Mouse (Mus musculus): ENCODE results near the gene Ldha. TPM values are rescaled to one million over a fixed set of nuclear protein-coding genes. Genes with fewer than 3 reads are reported as not detected.

The Ldha gene
- 1,645 and 1,742 TPM in 2 replicates for polyA plus RNA-seq (2014; fragmentation: Nextera tagmentation; extraction: Ambion mirVana)

- peaks cover 29% of the 10 kb centered on the region for H3K4me1 ChIP-seq (ENCODE audit: control insufficient read depth, insufficient read depth, low read length)
- H3K4me2 ChIP-seq (replicated peaks; ENCODE audit: low read depth, low read length): no peak within 1 kb of the TSS
- no peaks in the 10 kb centered on the region for H3K36me3 ChIP-seq (ENCODE audit: control insufficient read depth, insufficient read depth, low read length)
- WGBS: 33% methylated on average over 6 of the region's 6 CpGs
- H3K9ac ChIP-seq (replicated peaks; ENCODE audit: low read depth, low read length): no peak within 1 kb of the TSS
- no peaks in the 10 kb centered on the region for H3K27me3 ChIP-seq (ENCODE audit: control insufficient read depth, insufficient read depth, low read length)
- H3K4me3 ChIP-seq (ENCODE audit: low read depth, low read length): no peak within 1 kb of the TSS
- no peak within 1 kb of the TSS for H3K27ac ChIP-seq (ENCODE audit: low read length)
- ATAC-seq (ENCODE audit: insufficient number of reproducible peaks, insufficient read depth, low FRiP score, low read depth): no peak
- no peaks in the 10 kb centered on the region for H3K9me3 ChIP-seq (ENCODE audit: control insufficient read depth, low read depth, low read length)
Measured at GRCm38 (mm10) chr7:46840787-46841525, at the start of gene Ldha. TSS of gene Ldha (plus strand) at chr7:46841475.

GRCm38 (mm10) chr7:46793871-46794270 lies 47.4 kb upstream of the Ldha start:
- WGBS: 84% methylated on average over 4 of the region's 4 CpGs
- H3K9me3 ChIP-seq (ENCODE audit: control insufficient read depth, low read depth, low read length): no peaks in the 10 kb centered on the region
- H3K27ac ChIP-seq (ENCODE audit: low read length): no peak overlapping the region
- no peaks in the 10 kb centered on the region; the same call in 1 of the 2 replicates for H3K36me3 ChIP-seq (ENCODE audit: control insufficient read depth, insufficient read depth, low read length)
- no peak overlapping the region for H3K9ac ChIP-seq (replicated peaks; ENCODE audit: low read depth, low read length)
- no peak overlapping the region for H3K4me3 ChIP-seq (ENCODE audit: low read depth, low read length)
- no peaks in the 10 kb centered on the region for H3K27me3 ChIP-seq (ENCODE audit: control insufficient read depth, insufficient read depth, low read length)
- no peak for ATAC-seq (ENCODE audit: insufficient number of reproducible peaks, insufficient read depth, low FRiP score, low read depth)
- no peak overlapping the region for H3K4me2 ChIP-seq (replicated peaks; ENCODE audit: low read depth, low read length)
- peaks cover 7% of the 10 kb centered on the region for H3K4me1 ChIP-seq (ENCODE audit: control insufficient read depth, insufficient read depth, low read length)

- WGBS: under 1% methylated on average over 72 of the region's 75 CpGs
- Histone ChIP-seq H3K4me1 (ENCODE audit: control insufficient read depth, insufficient read depth, low read length) (peaks cover 7% of the 10 kb centered on the region), H3K27ac (ENCODE audit: low read length) (peak within 1 kb of the TSS; percentile 66; the same call in 1 of the 2 replicates), H3K9me3 (ENCODE audit: control insufficient read depth, low read depth, low read length) (no peaks in the 10 kb centered on the region), H3K4me2 (replicated peaks; ENCODE audit: low read depth, low read length) (peak within 1 kb of the TSS; percentile 83), H3K27me3 (ENCODE audit: control insufficient read depth, insufficient read depth, low read length) (no peaks in the 10 kb centered on the region), H3K36me3 (ENCODE audit: control insufficient read depth, insufficient read depth, low read length) (peaks cover 8% of the 10 kb centered on the region; the same call in 1 of the 2 replicates), H3K9ac (replicated peaks; ENCODE audit: low read depth, low read length) (peak within 1 kb of the TSS; percentile 90), H3K4me3 (ENCODE audit: low read depth, low read length) (peak within 1 kb of the TSS; percentile 90)
- peak; percentile 97 for ATAC-seq (ENCODE audit: insufficient number of reproducible peaks, insufficient read depth, low FRiP score, low read depth)
Measured at GRCm38 (mm10) chr7:46795287-46796205, 45.7 kb upstream of the Ldha start, which contains the start of the genes Hps5 and Gtf2h1. TSS of gene Hps5 (minus strand) at chr7:46796064. TSS of gene Gtf2h1 (plus strand) at chr7:46796103.

- peaks cover 11% of the 10 kb centered on the region; the same call in 1 of the 2 replicates for H3K36me3 ChIP-seq (ENCODE audit: control insufficient read depth, insufficient read depth, low read length)
- H3K4me3 ChIP-seq (ENCODE audit: low read depth, low read length): peak overlapping the region; percentile 90
- H3K9me3 ChIP-seq (ENCODE audit: control insufficient read depth, low read depth, low read length): no peaks in the 10 kb centered on the region
- WGBS: 1% methylated on average over 31 of the region's 31 CpGs
- peak overlapping the region; percentile 90 for H3K9ac ChIP-seq (replicated peaks; ENCODE audit: low read depth, low read length)
- H3K4me1 ChIP-seq (ENCODE audit: control insufficient read depth, insufficient read depth, low read length): peaks cover 7% of the 10 kb centered on the region
- peak; percentile 57 for ATAC-seq (ENCODE audit: insufficient number of reproducible peaks, insufficient read depth, low FRiP score, low read depth)
- H3K4me2 ChIP-seq (replicated peaks; ENCODE audit: low read depth, low read length): peak overlapping the region; percentile 83
- no peaks in the 10 kb centered on the region for H3K27me3 ChIP-seq (ENCODE audit: control insufficient read depth, insufficient read depth, low read length)
- H3K27ac ChIP-seq (ENCODE audit: low read length): peak overlapping the region; percentile 66; the same call in 1 of the 2 replicates
Measured at GRCm38 (mm10) chr7:46796206-46796679, 45.0 kb upstream of the Ldha start.

GRCm38 (mm10) chr7:46796779-46797178 lies 44.5 kb upstream of the Ldha start:
- WGBS: 52% methylated on average over 6 of the region's 6 CpGs
- H3K27ac ChIP-seq (ENCODE audit: low read length): no peak overlapping the region
- H3K4me1 ChIP-seq (ENCODE audit: control insufficient read depth, insufficient read depth, low read length): peaks cover 7% of the 10 kb centered on the region
- ATAC-seq (ENCODE audit: insufficient number of reproducible peaks, insufficient read depth, low FRiP score, low read depth): no peak
- no peaks in the 10 kb centered on the region for H3K9me3 ChIP-seq (ENCODE audit: control insufficient read depth, low read depth, low read length)
- H3K4me3 ChIP-seq (ENCODE audit: low read depth, low read length): peak overlapping the region; percentile 90
- no peaks in the 10 kb centered on the region for H3K27me3 ChIP-seq (ENCODE audit: control insufficient read depth, insufficient read depth, low read length)
- H3K9ac ChIP-seq (replicated peaks; ENCODE audit: low read depth, low read length): peak overlapping the region; percentile 90; the same call in 1 of the 2 replicates
- peaks cover 15% of the 10 kb centered on the region; the same call in 1 of the 2 replicates for H3K36me3 ChIP-seq (ENCODE audit: control insufficient read depth, insufficient read depth, low read length)
- H3K4me2 ChIP-seq (replicated peaks; ENCODE audit: low read depth, low read length): peak overlapping the region; percentile 83

GRCm38 (mm10) chr7:46810325-46810724 lies 30.9 kb upstream of the Ldha start:
- peaks cover 60% of the 10 kb centered on the region for H3K36me3 ChIP-seq (ENCODE audit: control insufficient read depth, insufficient read depth, low read length)

GRCm38 (mm10) chr7:46814012-46814411 lies 27.3 kb upstream of the Ldha start:
- no peak for ATAC-seq (ENCODE audit: insufficient number of reproducible peaks, insufficient read depth, low FRiP score, low read depth)
- Histone ChIP-seq H3K4me1 (ENCODE audit: control insufficient read depth, insufficient read depth, low read length) (no peaks in the 10 kb centered on the region), H3K27ac (ENCODE audit: low read length) (no peak overlapping the region), H3K9me3 (ENCODE audit: control insufficient read depth, low read depth, low read length) (no peaks in the 10 kb centered on the region), H3K4me3 (ENCODE audit: low read depth, low read length) (no peak overlapping the region), H3K27me3 (ENCODE audit: control insufficient read depth, insufficient read depth, low read length) (no peaks in the 10 kb centered on the region), H3K4me2 (replicated peaks; ENCODE audit: low read depth, low read length) (no peak overlapping the region), H3K36me3 (ENCODE audit: control insufficient read depth, insufficient read depth, low read length) (peaks cover 68% of the 10 kb centered on the region), H3K9ac (replicated peaks; ENCODE audit: low read depth, low read length) (no peak overlapping the region)
- WGBS: 92% methylated on average over 4 of the region's 4 CpGs

More at GRCm38 (mm10) chr7:46810325-46810724, 30.9 kb upstream of the Ldha start:
- Histone ChIP-seq H3K9me3 (ENCODE audit: control insufficient read depth, low read depth, low read length) (no peaks in the 10 kb centered on the region), H3K27ac (ENCODE audit: low read length) (no peak overlapping the region), H3K27me3 (ENCODE audit: control insufficient read depth, insufficient read depth, low read length) (no peaks in the 10 kb centered on the region), H3K4me3 (ENCODE audit: low read depth, low read length) (no peak overlapping the region), H3K4me1 (ENCODE audit: control insufficient read depth, insufficient read depth, low read length) (no peaks in the 10 kb centered on the region), H3K9ac (replicated peaks; ENCODE audit: low read depth, low read length) (no peak overlapping the region), H3K4me2 (replicated peaks; ENCODE audit: low read depth, low read length) (no peak overlapping the region)
- WGBS: 95% methylated on average over 6 of the region's 6 CpGs
- no peak for ATAC-seq (ENCODE audit: insufficient number of reproducible peaks, insufficient read depth, low FRiP score, low read depth)

All from stomach, embryonic 14.5 days (tissue).